Mouse (Mus musculus) erythroblast, embryonic 14.5 days (primary cell): ENCODE data around the gene Cd151.

Experiments used
- GATA1 ChIP-seq: IDR thresholded peaks from 2 replicates; pipeline ENCODE4 v1.6.1; 2012; ENCODE audit warnings: low read length, inconsistent platforms, mixed read lengths
- TAL1 ChIP-seq: IDR thresholded peaks from 3 replicates; pipeline ENCODE4 v1.6.1; 2012; ENCODE audit warnings: low read length, inconsistent platforms, mixed read lengths

GRCm38 (mm10) chr7:141431434-141432185 is 35.6 kb upstream of the Cd151 start:
- TF ChIP-seq TAL1: no peak
- no peak for TF ChIP-seq GATA1
